Mouse (Mus musculus): ENCODE measurements around the gene Atf6.

The Atf6 gene

GRCm38 (mm10) chr1:170704911-170705594 lies 162.5 kb downstream of the Atf6 start:
- no peak for DNase-seq (ENCODE audit: low spot score)

GRCm38 (mm10) chr1:170704103-170704502 lies 163.5 kb downstream of the Atf6 start:
- DNase-seq (ENCODE audit: low spot score): no peak

- DNase-seq (ENCODE audit: low spot score): no peak
Measured at GRCm38 (mm10) chr1:170702958-170703357, 164.6 kb downstream of the Atf6 start.

- no peak for DNase-seq (ENCODE audit: low spot score)
Measured at GRCm38 (mm10) chr1:170702263-170702662, 165.3 kb downstream of the Atf6 start.

GRCm38 (mm10) chr1:170701582-170701981 lies 166.0 kb downstream of the Atf6 start:
- no peak for DNase-seq (ENCODE audit: low spot score)

- peak; percentile 36 for DNase-seq (ENCODE audit: low spot score)
Measured at GRCm38 (mm10) chr1:170701178-170701577, 166.4 kb downstream of the Atf6 start.

- no peak for DNase-seq (ENCODE audit: low spot score)
Measured at GRCm38 (mm10) chr1:170700496-170701027, 167.0 kb downstream of the Atf6 start.

GRCm38 (mm10) chr1:170699553-170699952 lies 168.0 kb downstream of the Atf6 start:
- DNase-seq (ENCODE audit: low spot score): no peak

GRCm38 (mm10) chr1:170698771-170699170 lies 168.8 kb downstream of the Atf6 start:
- no peak for DNase-seq (ENCODE audit: low spot score)

- peak; percentile 16 for DNase-seq (ENCODE audit: low spot score)
Measured at GRCm38 (mm10) chr1:170697771-170698356, 169.7 kb downstream of the Atf6 start.

- DNase-seq (ENCODE audit: low spot score): no peak
Measured at GRCm38 (mm10) chr1:170696996-170697395, 170.6 kb downstream of the Atf6 start.

- no peak for DNase-seq (ENCODE audit: low spot score)
Measured at GRCm38 (mm10) chr1:170695326-170695725, 172.2 kb downstream of the Atf6 start.

- no peak for DNase-seq (ENCODE audit: low spot score)
Measured at GRCm38 (mm10) chr1:170694821-170695291, 172.7 kb downstream of the Atf6 start.

GRCm38 (mm10) chr1:170691301-170691700 lies 176.3 kb downstream of the Atf6 start:
- no peak for DNase-seq (ENCODE audit: low spot score)

GRCm38 (mm10) chr1:170689773-170690172 lies 177.8 kb downstream of the Atf6 start:
- no peak for DNase-seq (ENCODE audit: low spot score)

- DNase-seq (ENCODE audit: low spot score): no peak
Measured at GRCm38 (mm10) chr1:170683863-170684262, 183.7 kb downstream of the Atf6 start.

- no peak for DNase-seq (ENCODE audit: low spot score)
Measured at GRCm38 (mm10) chr1:170679624-170680023, 187.9 kb downstream of the Atf6 start.

- DNase-seq (ENCODE audit: low spot score): no peak
Measured at GRCm38 (mm10) chr1:170678861-170679260, 188.7 kb downstream of the Atf6 start.

- no peak for DNase-seq (ENCODE audit: low spot score)
Measured at GRCm38 (mm10) chr1:170677681-170678080, 189.9 kb downstream of the Atf6 start.

GRCm38 (mm10) chr1:170674184-170674775 lies 193.3 kb downstream of the Atf6 start:
- no peak for DNase-seq (ENCODE audit: low spot score)

- DNase-seq (ENCODE audit: low spot score): no peak
Measured at GRCm38 (mm10) chr1:170665200-170665599, 202.4 kb downstream of the Atf6 start.

- no peak for DNase-seq (ENCODE audit: low spot score)
Measured at GRCm38 (mm10) chr1:170664620-170665185, 202.9 kb downstream of the Atf6 start.

GRCm38 (mm10) chr1:170659260-170659659 lies 208.3 kb downstream of the Atf6 start:
- no peak for DNase-seq (ENCODE audit: low spot score)
